Mouse (Mus musculus) kidney, postnatal 10 days (tissue): ENCODE measurements around the gene Sash3.

Experiments used
- DNase-seq: peaks from one replicate; pipeline ENCODE4 v3.0.0; 2021; ENCODE audit warnings: mixed read lengths

The Sash3 gene

DNA sequence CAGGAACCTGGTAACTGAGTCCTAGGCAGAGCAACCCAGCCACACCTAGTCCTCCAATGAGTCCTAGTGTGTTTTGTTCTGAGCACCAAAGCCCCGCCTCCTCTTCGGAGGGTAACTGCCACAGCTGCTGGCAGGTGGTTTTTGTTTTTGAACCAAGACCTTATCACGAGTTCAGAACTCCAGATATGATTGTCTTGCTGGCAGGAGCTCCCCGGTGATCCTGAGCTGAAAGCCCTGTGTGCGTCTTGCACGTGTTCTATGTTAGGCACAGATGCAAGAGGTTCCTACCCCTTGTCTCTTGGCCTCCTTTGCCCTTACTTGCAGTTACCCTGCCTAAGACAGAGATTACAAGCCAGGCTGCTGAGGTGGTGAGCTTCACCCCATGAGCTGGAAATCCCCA, 4.8 kb upstream of the Sash3 start:
- DNase-seq: no peak

DNA sequence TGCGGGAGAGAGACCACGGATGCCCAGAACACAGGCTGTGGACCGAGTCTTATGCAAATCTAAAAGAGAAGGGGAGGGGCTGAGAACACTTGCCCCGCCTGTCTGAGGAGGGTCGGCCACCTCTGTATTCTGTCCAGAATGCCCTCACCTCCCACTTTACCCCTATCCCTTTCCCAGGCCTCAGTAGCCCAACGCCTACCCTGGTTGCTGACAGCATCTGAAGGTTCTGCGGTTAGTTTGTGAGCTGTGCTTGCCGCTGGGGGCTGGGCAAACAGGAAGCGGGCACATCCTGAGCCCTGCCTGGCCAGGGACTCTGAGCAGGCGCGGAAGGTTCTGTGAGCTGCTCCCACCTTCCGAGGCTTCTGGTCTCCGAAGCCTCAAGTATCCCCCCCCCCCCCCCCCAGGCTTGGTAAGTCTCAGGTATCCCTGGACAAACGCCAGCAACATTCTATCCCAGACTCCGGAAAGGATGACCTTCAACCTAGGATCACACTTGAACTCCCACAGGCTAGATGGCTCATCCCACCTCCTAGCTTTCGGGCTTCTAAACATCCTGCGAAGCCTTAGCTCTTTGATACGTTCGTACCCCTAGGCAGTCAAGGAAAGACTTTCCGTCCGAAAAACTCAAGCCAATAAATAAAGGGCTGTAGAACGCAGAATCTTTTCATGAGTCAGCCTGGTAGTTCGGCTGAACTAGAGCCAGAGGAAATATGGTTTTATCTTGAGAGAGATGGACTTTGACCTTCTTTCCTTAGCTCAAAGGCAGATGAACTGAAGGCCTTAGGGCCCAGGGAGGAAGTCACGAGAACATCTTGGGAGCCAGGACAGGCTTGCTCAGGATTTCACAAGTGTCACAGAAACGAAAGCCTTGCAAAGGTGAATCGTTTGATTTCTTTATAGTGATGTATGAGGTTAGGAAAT, 2.6 kb upstream of the Sash3 start:
- peak; percentile 52 for DNase-seq

DNA sequence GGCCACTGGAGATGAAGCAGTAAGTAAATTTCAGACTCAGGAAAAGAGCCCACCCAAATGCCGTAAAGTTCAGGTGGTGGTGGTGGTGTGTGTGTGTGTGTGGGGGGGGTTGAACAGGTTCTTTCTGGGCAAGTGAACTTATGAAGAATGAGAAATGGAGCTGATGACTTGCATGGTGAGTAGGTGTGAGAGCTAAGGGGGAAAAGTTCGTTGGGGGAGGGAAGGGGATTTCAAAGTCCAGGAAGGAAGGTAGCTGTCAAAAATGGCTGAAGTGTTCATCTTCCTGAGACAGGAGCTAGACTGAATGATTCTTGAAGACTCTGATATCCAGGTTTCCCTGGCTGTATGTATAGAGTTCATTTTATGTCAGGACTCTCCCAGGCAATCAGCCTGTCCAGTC, 990 bp downstream of the Sash3 start:
- no peak for DNase-seq

DNA sequence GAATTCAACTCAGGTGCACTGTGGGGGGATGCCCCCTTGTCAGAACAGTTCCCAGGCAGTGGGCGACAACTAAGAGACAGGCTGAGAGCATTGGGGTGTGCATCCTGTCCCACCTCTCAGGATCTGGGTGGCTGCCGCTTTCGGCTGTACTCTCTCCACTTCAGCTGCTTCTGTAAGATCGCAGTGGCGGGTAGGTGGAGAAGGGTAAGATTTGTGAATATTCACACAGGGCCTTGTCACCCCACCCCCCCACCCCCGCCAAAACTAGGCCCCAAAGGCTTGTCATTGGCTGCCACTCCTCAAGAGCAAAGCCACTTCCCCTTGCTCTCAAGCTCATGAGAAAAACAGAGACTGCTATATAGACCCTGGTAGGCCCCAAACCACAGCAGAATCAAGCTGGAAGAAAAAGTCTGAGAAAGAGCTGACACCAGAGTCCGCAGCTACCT, 1.5 kb downstream of the Sash3 start:
- DNase-seq: no peak

DNA sequence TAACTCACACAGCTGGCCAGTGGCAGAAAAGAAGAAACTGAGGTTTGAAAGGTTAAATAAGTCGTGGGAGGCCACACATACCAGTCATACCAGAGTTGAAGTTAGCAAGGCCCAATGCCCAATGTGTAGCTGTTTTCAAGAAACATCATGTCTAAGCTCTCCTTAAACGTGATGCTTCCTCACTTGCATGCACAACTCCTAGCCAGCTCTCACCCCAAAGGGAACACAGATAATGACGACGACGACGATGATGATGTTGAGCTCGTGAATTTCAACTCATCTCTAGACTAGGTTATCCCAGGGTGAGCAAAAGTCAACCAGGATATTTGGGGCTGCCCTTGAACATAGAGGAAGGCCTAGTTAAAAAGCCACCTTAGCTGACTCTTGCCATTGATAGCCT, 5.9 kb downstream of the Sash3 start:
- DNase-seq: no peak

DNA sequence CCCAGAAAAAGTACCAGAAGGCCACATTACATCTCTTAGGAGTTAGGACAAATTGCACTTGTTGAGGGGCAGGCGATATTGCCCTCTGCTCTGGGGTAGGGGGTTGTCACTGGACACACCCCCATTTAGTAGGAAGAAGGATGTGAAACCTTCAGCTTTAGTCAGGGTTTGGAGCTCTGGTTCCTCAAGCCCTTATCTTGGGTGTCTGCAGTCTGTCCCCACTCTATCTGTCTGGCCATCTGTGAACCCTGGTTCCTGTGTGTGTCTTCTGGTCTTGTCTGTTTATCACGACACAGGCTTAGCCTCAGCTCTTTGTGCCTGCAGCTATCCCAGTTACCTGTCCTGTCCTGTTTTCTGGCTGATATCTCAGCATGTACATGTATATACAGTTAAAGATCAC, 7.2 kb downstream of the Sash3 start:
- DNase-seq: no peak

DNA sequence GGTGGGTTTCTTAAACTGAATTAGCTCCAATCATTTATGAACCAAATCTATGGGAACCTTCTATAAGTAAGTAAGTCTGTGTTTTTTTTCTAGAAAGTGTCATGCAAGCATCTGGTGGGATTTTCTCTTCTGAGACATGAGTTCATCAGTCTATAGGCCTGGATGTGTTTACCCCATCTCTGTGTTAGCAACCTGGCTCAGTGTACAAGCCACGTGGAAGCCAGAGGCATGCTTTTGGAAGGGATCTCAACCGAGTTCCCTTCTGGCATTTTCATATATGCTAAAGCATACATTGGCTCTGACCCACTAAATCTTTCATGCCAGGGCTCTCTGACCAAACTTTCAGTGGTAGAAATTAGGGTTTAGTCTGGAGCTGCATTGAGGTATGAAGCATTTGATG, 7.7 kb downstream of the Sash3 start:
- no peak for DNase-seq

DNA sequence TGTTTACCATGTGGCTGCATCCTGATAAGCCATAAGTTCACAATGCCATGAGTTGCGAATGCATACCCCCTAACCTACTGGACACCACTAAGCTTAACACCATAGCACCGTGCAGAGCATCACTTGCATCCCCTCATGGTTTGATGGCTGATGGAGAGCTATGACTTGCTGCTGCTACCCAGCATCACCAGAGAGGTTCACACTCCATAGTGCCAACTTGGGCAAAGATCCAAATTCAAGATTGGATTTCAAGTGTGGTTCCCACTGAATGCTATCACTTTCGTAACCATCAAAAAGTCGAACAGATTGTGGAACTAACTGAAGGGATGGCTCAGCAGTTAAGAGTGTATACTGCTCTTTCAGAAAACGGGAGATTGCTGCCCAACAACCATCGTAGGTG, 9.3 kb downstream of the Sash3 start:
- DNase-seq: no peak

DNA sequence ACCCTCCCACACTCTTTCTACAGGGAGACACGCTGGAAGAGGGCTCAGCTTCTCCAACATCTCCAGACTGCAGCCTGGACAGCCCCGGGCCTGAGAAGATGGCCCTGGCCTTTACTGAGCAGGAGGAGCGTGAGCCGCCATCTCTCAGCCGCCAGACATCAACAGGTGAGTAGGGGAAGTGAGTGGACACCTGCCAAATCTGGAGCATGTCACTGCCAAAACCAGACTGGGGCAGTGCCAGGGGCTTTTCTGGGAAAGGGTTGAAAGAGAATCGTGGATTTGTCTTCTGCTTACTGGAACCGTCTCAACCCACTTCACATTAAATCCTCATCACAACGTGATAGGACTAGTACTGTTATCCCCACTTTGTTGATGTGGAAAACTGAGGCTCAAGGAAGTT, 11.2 kb downstream of the Sash3 start:
- no peak for DNase-seq

DNA sequence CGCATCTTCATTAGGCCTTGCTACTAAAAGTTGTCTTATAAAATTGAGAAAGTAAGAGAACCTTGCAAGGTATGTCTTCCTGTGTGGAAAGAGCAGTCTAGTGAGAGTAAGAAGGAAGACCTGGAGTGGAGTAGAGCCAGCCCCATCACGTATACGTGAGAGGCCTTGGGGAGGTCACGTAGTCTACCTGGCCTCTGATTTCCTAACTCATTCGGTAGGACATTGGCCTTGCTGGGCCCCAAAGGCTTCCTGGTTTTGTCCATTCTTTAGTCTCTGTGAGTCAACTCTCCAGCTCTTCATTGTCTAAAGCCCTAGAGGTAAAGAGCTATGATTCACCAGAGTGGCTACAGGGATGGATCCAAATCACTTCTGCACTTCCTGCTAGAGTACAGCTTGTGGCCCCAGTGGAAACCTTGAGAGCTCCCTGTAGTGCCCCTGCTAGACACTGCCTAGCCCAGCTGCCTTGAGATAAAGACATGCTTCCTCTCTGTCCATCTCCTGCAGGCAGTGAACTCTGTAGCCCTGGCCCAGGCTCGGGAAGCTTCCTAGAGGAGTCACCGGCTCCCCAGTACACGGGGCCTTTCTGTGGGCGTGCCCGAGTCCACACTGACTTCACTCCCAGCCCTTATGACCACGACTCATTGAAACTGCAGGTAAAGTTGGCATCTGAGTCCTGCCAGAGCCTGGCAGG, 12.1 kb downstream of the Sash3 start:
- DNase-seq: no peak

DNA sequence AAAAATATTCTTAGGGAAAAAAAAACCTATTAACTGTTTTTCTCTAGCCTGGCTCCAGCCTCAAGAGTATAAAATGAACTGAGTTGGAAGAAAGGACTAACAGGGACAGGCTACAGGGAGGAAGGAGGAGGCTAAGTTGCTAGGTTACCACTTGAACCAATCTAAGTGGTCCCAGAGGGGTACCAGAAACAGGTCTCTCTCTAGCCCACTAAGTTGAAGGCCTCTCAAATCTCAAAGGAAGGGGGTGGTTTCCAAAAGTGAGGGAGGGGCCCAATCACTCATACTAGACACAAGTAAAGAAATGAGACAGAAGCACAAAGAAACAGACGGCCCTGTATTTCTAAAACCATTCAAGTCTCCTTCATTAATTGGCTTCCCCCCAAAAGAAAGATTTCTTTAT, 23.7 kb downstream of the Sash3 start:
- DNase-seq: no peak

DNA sequence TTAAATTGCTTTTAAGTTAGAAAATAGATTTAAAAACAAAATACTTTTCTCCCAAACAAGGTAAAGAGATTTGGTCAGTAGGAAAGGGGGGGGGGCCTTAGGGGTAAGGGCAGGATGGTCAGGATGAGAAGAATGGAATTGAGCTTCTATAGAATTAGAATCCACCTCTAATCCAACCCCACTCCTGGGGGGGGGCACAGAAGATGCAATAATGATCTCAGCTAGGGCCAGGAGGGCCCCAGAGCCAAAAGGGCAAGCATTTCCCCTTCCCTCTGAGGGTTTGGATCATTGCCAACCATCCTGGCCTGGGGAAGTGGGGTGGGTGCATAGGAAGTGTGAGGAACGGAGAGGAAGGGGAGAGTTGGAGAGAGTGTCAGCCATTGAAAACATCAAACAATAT, 24.1 kb downstream of the Sash3 start:
- no peak for DNase-seq

DNA sequence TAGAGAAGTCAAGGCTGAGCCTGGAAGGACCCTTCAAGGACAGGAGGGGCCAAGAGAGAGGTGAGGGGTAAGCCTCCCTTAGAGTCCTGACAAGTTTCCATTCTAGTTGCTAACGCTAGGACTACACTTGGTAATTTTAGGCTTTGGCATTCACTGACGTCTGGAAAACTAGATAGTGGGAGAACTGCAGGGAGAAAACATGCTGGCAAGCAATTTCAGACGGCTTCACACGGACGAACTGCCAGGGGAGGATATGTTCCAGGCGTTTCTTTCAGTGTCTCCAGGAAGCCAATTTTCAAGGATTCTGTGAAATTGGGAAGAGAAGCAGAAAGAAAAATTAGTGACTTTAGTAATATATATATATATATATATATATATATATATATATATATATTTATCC, 35.6 kb downstream of the Sash3 start:
- DNase-seq: no peak

DNA sequence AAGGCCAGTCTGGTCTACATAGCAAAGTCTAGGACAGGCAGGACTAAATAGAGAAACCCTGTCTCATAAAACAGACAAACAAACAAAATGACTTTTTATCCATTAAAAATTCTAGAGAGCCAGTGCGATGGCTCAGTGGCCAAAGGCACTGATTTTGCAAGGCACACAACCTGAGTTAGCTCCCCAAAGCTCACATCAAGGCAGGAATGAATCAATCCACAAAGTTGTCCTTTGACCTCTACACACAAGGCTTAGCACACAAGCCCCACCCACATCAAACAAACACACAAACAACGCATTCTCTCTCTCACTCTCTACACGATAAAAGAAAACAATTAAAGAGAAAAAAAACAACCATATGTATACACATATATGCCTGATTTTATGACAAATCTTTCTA, 38.5 kb downstream of the Sash3 start:
- no peak for DNase-seq

DNA sequence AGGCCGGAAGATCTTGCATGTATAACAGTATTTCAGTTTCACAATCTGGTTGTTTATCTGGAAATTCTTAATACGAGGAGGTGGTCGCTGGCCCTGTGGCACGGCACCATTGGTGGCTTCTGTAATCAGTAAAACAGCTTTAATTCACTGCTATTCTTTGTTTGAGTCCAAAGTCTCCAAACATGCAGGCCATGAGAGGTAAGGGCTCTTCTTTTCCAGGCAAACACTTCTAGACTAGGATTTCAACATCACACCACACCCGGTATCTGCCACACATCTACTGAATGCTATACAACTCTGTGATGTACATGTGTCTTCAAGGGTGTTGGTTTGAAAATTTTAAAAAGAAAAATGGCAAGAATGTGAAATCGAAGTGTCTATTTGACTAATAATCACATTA, 45.0 kb downstream of the Sash3 start:
- no peak for DNase-seq

DNA sequence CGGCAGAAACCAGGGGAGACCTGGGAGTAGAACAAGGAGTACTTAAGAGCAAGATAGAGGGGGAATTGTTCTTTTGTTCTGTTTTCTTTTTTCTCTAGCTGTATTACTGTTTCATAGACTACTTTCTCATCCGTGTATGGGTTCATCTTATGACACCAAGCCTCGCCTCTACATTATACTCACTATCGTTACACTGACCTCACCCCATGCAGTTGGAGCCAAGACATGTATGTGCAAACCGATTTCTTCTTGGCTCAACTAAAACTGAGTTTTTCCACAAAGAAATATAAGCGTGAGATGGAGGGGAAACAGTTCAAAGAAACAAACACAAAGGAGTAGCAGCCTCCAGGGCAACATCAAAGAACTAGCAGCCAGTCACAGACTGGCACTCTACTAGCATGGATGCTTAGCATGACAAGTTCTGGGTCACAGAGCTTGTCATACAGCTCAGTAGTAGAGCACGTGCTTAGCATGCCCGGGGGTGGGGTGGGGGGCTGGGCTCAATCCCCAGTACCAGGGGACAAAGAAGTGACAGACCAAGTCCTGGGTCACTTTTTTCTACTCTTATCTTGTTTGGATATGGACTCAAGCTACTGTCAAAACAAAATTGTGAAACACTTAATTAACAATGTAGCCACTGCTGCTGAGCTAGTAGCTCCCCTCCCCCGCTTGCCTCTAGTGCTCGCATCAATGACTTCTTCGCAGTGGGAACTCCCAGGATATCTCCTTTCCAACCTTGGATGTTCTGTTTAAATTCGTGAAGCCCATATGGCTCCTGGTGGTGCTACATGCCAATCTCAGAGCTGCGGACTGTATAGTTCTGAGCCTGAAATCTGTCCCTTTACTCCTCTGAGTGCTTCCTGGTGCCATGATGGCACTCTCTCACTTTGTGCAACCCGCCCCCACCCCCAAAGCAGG, 47.3 kb downstream of the Sash3 start:
- no peak for DNase-seq

DNA sequence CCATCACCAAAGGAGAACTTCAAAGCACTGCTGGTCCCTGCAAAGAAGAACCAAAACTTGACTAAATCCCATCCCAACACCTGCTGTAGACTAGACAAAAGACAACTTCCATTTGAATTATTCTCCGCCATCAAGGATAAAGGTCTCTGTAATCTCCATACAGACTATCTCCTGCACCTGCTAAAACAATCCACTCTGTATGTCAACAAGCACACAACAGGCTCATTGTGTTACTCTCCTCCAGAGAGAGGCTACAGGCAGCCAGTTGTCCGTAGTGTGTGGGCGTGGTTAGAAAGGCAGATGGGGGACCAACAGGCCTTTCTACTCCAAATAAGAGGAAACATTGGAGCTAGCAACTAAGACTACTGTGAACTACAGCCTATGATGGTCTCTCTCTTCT, 51.6 kb downstream of the Sash3 start:
- no peak for DNase-seq

DNA sequence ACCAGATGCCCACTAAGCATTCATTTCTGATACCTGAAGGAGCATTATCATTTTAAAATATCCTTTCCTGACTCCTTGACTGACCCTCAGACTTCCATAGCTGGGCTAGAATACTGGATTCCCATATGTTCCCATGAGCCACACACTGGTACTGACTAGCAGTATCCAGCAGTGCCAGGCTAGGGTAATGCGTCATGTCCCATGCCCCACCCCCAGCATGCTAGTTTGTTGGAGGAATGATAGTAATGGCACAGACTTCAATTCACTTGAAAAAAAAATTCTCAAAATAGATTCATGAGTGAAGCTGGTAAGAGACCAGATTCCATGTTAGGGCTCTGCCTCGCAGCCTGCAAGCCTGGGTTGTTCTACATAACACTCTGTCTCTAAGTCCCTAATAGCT, 52.8 kb downstream of the Sash3 start:
- no peak for DNase-seq

DNA sequence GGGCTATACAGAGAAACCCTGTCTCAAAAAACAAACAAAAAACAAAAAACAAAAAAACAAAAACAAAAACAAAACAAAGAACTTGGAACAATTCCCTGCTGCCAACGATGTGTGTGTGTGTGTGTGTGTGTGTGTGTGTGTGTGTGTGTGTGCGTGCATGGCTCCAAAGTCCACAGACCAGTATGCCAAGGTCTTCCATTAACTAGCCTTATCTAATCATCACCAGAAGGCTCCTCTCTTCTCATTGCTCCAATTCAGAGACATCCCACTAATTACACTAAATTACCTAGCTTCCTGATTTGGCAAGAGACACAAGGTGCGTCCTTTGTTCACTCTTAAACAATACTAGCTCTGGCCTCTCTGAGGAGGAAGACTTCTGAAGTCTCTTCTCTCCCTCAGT, 54.5 kb downstream of the Sash3 start:
- DNase-seq: no peak

DNA sequence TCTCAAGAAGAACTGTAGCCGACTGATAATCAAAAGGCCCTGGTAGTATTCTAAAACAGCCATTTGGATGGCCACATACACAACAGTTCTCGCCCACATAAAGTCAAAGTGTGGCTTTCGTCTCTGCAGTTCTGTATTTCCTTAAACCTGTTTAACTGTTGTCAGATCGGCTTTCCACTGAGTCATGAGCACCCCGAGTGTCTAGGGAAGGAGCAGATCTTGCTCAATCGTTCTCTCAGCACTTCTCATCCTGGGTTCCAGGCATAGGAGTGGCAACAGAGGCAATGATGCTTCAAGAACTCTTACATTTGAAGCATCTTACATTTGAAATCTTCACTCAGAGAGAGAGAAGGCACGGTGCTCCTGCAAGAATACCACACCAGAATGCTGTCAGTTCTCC, 55.7 kb downstream of the Sash3 start:
- no peak for DNase-seq

DNA sequence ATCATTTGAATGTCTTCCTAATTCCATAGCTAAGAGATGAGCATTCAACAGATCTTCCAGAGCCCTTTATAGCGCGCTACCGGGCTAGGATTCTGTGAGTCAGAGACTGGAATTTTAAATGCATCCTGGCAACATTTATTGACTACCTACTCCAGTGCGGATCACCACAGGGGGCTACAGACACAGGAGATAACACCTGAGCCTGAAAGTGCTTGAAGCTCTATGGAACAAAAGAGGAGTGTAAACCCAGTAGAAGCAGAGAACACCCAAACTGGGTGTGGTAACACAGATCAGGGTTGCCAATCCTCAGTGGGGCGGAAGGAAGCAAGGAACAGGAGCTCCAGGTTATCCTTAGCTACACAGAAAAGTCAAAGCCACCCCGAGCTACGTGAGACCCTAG, 56.2 kb downstream of the Sash3 start:
- no peak for DNase-seq

DNA sequence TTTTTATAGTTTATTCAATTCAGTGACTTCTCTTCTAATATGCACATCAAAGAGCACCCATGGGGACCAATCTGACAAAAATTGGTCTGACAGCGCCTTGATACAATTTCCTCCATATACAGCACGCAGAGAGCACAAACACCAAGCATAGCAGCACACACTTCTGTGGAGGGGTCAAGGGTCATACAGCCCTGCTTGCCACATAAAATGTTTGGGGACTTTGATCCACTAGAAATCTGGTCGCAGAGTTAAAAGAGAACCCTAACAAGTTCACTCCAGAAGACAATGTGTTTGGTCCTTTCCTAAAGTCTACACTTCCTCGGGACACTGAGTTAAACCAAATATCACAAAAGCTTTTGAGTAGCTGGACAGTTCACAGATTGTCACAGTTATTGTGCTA, 56.8 kb downstream of the Sash3 start:
- DNase-seq: peak; percentile 10

DNA sequence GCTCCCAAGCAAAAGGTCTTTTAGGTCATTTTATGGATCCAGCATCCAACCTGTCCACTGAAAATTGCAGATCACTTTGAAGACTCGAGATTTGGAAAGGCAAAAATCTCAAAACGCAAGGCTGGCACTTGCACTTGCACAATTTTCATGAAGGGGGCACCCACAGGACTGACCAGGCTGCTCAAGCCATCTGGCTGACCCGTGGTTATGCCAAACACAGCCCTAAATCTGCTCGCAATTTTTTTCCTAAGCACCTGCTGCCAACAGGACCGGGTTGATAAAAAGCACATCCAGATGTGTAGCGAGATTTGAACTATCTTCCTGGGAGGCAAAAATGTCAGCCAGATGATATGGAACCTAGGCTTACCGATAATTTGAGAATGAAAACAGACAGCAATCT, 57.5 kb downstream of the Sash3 start:
- DNase-seq: no peak
